Mouse (Mus musculus) midbrain, postnatal 0 days (tissue): ENCODE measurements around the gene Cebpe. TPM values are rescaled to one million over a fixed set of nuclear protein-coding genes. Genes with fewer than 3 reads are reported as not detected.

Experiments
- ATAC-seq: fragments of 200-750 bp; cut with Nextera tagmentation; 2 replicates; pipeline ENCODE4 v1.8.0; 2017; ENCODE audit warnings: moderate number of reproducible peaks, mild to moderate bottlenecking, moderate TSS enrichment, moderate library complexity; ENCODE audit not compliant: low FRiP score
- DNase-seq: peaks from one replicate; pipeline ENCODE4 v3.0.0-alpha.2; 2015; ENCODE audit warnings: low spot score
- H3K27ac ChIP-seq: fragments of 300-500 bp; sonication (generic); 2 replicates; pipeline ENCODE4 v1.5.1; 2014; ENCODE audit warnings: low read depth, mild to moderate bottlenecking, low read length, mixed read lengths
- H3K27me3 ChIP-seq: fragments of 300-500 bp; sonication (generic); 2 replicates; pipeline ENCODE4 v1.6.1; 2014; ENCODE audit warnings: low read length, control low read depth, mixed read lengths; ENCODE audit not compliant: insufficient read depth
- H3K36me3 ChIP-seq: fragments of 300-500 bp; sonication (generic); 2 replicates; pipeline ENCODE4 v1.6.1; 2014; ENCODE audit warnings: low read length, control low read depth, mixed read lengths; ENCODE audit not compliant: insufficient read depth
- H3K4me1 ChIP-seq: fragments of 300-500 bp; sonication (generic); 2 replicates; pipeline ENCODE4 v1.6.1; 2014; ENCODE audit warnings: mild to moderate bottlenecking, control low read depth, antibody characterized with exemption, low read length, mixed read lengths; ENCODE audit not compliant: insufficient read depth
- H3K4me2 ChIP-seq: fragments of 300-500 bp; sonication (generic); 2 replicates; pipeline ENCODE4 v1.6.1; 2014; ENCODE audit warnings: low read depth, mild to moderate bottlenecking, low read length, mixed read lengths; ENCODE audit not compliant: poor library complexity, severe bottlenecking
- H3K4me3 ChIP-seq: fragments of 300-500 bp; sonication (generic); 2 replicates; pipeline ENCODE4 v1.5.1; 2014; ENCODE audit warnings: low read depth, mild to moderate bottlenecking, low read length, moderate library complexity
- H3K9ac ChIP-seq: fragments of 300-500 bp; sonication (generic); replicated peaks from 2 replicates; pipeline ENCODE4 v1.6.1; 2014; ENCODE audit warnings: mild to moderate bottlenecking, low read length, moderate library complexity, mixed read lengths; ENCODE audit not compliant: poor library complexity, severe bottlenecking
- H3K9me3 ChIP-seq: fragments of 300-500 bp; sonication (generic); 2 replicates; pipeline ENCODE4 v1.6.1; 2016; ENCODE audit warnings: low read length, control low read depth
- CTCF ChIP-seq: IDR thresholded peaks from 2 replicates; pipeline ENCODE4 v1.5.1; 2016; ENCODE audit warnings: antibody characterized with exemption, mild to moderate bottlenecking
- WGBS: fragments of 180-500 bp; shearing (Covaris S2); extraction: QIAGEN DNeasy Blood & Tissue Kit; methylation state at CpG from one replicate; pipeline ENCODE4 v1.1.7; 2014; 5-methylcytosine and 5-hydroxymethylcytosine counted together
- polyA plus RNA-seq: library from polyadenylated mRNA; unstranded; fragments of >200 nt; fragmentation: Nextera tagmentation; extraction: Ambion mirVana; gene quantifications from 2 replicates; pipeline ENCODE4 v1.2.1, GENCODE M21; 2015
- total RNA-seq: library from RNA; depleted of rRNA; stranded (reverse); fragments of >200 nt; gene quantifications from 2 replicates; pipeline ENCODE4 v1.2.3, GENCODE M21; 2014

The Cebpe gene
- total and polyA plus RNA-seq, 2 experiments from 2014 or later = not detected

- WGBS = 61% methylated on average over 5 of the region's 5 CpGs
These were observed 6.1 kb downstream of the Cebpe start for GRCm38 (mm10) chr14:54705844-54706243.

GRCm38 (mm10) chr14:54703207-54703606 is 8.8 kb downstream of the Cebpe start:
- H3K4me2 ChIP-seq = no peak overlapping the region
- no peak for TF ChIP-seq CTCF
- H3K9ac ChIP-seq = no peak overlapping the region
- H3K27ac ChIP-seq = no peak overlapping the region
- DNase-seq (no peak), ATAC-seq (no peak)
- WGBS = 71% methylated on average over 10 of the region's 10 CpGs
- no peaks in the 10 kb centered on the region for H3K27me3 ChIP-seq
- no peak overlapping the region for H3K4me3 ChIP-seq
- no peaks in the 10 kb centered on the region for H3K4me1 ChIP-seq
- no peaks in the 10 kb centered on the region for H3K36me3 ChIP-seq
- no peaks in the 10 kb centered on the region for H3K9me3 ChIP-seq

More at GRCm38 (mm10) chr14:54705844-54706243, 6.1 kb downstream of the Cebpe start:
- H3K27ac ChIP-seq = no peak overlapping the region
- H3K9me3 ChIP-seq = no peaks in the 10 kb centered on the region
- ATAC-seq = no peak
- H3K4me2 ChIP-seq = no peak overlapping the region
- no peaks in the 10 kb centered on the region for H3K4me1 ChIP-seq
- no peak for DNase-seq
- no peaks in the 10 kb centered on the region for H3K27me3 ChIP-seq
- no peaks in the 10 kb centered on the region for H3K36me3 ChIP-seq
- TF ChIP-seq CTCF = no peak
- no peak overlapping the region for H3K4me3 ChIP-seq
- H3K9ac ChIP-seq = no peak overlapping the region

GRCm38 (mm10) chr14:54701298-54701697 is 10.7 kb downstream of the Cebpe start:
- Histone ChIP-seq H3K9me3 (no peaks in the 10 kb centered on the region), H3K4me2 (no peak overlapping the region), H3K4me3 (no peak overlapping the region), H3K36me3 (no peaks in the 10 kb centered on the region), H3K9ac (no peak overlapping the region), H3K27me3 (no peaks in the 10 kb centered on the region), H3K27ac (no peak overlapping the region), H3K4me1 (no peaks in the 10 kb centered on the region)
- 13% methylated on average over 6 of the region's 6 CpGs for WGBS
- peak; percentile 87 for TF ChIP-seq CTCF
- DNase-seq = peak; percentile 60
- ATAC-seq = peak; percentile 27; the same call in 1 of the 2 replicates

- H3K9ac ChIP-seq = no peak overlapping the region
- H3K36me3 ChIP-seq = no peaks in the 10 kb centered on the region
- no peaks in the 10 kb centered on the region for H3K27me3 ChIP-seq
- H3K4me2 ChIP-seq = no peak overlapping the region
- no peak overlapping the region for H3K27ac ChIP-seq
- 59% methylated on average over 3 of the region's 3 CpGs for WGBS
- ATAC-seq (no peak), DNase-seq (no peak)
- H3K4me3 ChIP-seq = no peak overlapping the region
- TF ChIP-seq CTCF = no peak
- no peaks in the 10 kb centered on the region for H3K9me3 ChIP-seq
- no peaks in the 10 kb centered on the region for H3K4me1 ChIP-seq
These were observed 12.4 kb downstream of the Cebpe start for GRCm38 (mm10) chr14:54699586-54699985.

GRCm38 (mm10) chr14:54698733-54699132 is 13.2 kb downstream of the Cebpe start, which contains the start of gene Gm29776:
Gm29776 (minus strand) TSS chr14:54698833.
- Histone ChIP-seq H3K9me3 (no peaks in the 10 kb centered on the region), H3K27ac (no peak within 1 kb of the TSS), H3K27me3 (no peaks in the 10 kb centered on the region), H3K4me3 (no peak within 1 kb of the TSS), H3K4me2 (no peak within 1 kb of the TSS), H3K9ac (no peak within 1 kb of the TSS), H3K4me1 (no peaks in the 10 kb centered on the region), H3K36me3 (peaks cover under 1% of the 10 kb centered on the region; the same call in 1 of the 2 replicates)
- no peak for TF ChIP-seq CTCF
- DNase-seq = no peak
- no peak for ATAC-seq
- WGBS = 88% methylated on average over 4 of the region's 4 CpGs

- H3K4me1 ChIP-seq = no peaks in the 10 kb centered on the region
- TF ChIP-seq CTCF = no peak
- no peak overlapping the region for H3K27ac ChIP-seq
- WGBS = 91% methylated on average over 4 of the region's 4 CpGs
- no peak overlapping the region for H3K4me3 ChIP-seq
- no peaks in the 10 kb centered on the region for H3K27me3 ChIP-seq
- H3K9ac ChIP-seq = no peak overlapping the region
- ATAC-seq = no peak
- peaks cover 6% of the 10 kb centered on the region; the same call in 1 of the 2 replicates for H3K36me3 ChIP-seq
- no peak for DNase-seq
- no peaks in the 10 kb centered on the region for H3K9me3 ChIP-seq
- no peak overlapping the region for H3K4me2 ChIP-seq
These were observed 15.2 kb downstream of the Cebpe start for GRCm38 (mm10) chr14:54696752-54697151.
